Mouse (Mus musculus) limb, embryonic 10.5 days (tissue): ENCODE measurements around the gene Trpm3. TPM values are rescaled to one million over a fixed set of nuclear protein-coding genes. Genes with fewer than 3 reads are reported as not detected.

Experiments used
- DNase-seq: peaks from one replicate; pipeline ENCODE4 v3.0.0-alpha.2; 2017; ENCODE audit warnings: low spot score
- H3K27ac ChIP-seq: fragments of 300-500 bp; sonication (generic); 2 replicates; pipeline ENCODE4 v1.5.1; 2016; ENCODE audit warnings: mild to moderate bottlenecking
- H3K27me3 ChIP-seq: fragments of 300-500 bp; sonication (generic); 2 replicates; pipeline ENCODE4 v1.6.1; 2016; ENCODE audit warnings: low read depth, mild to moderate bottlenecking; ENCODE audit not compliant: poor library complexity, severe bottlenecking
- H3K36me3 ChIP-seq: fragments of 300-500 bp; sonication (generic); 2 replicates; pipeline ENCODE4 v1.6.1; 2016; ENCODE audit warnings: mild to moderate bottlenecking, moderate library complexity
- H3K4me1 ChIP-seq: fragments of 300-500 bp; sonication (generic); 2 replicates; pipeline ENCODE4 v1.6.1; 2016
- H3K4me3 ChIP-seq: fragments of 300-500 bp; sonication (generic); 2 replicates; pipeline ENCODE4 v1.5.1; 2016; ENCODE audit warnings: mild to moderate bottlenecking, moderate library complexity
- H3K9me3 ChIP-seq: fragments of 300-500 bp; sonication (generic); replicated peaks from 2 replicates; pipeline ENCODE4 v1.6.1; 2016; ENCODE audit warnings: mild to moderate bottlenecking
- WGBS: fragments of 180-500 bp; shearing (Covaris S2); methylation state at CpG from one replicate; pipeline ENCODE4 v1.1.7; 2016; 5-methylcytosine and 5-hydroxymethylcytosine counted together
- polyA plus RNA-seq: library from polyadenylated mRNA; unstranded; fragments of >200 nt; fragmentation: Nextera tagmentation; extraction: Ambion mirVana; gene quantifications from 2 replicates; pipeline ENCODE4 v1.2.1, GENCODE M21; 2016

The Trpm3 gene
- polyA plus RNA-seq, 1 experiment from 2014 or later: 0.93 TPM

DNA sequence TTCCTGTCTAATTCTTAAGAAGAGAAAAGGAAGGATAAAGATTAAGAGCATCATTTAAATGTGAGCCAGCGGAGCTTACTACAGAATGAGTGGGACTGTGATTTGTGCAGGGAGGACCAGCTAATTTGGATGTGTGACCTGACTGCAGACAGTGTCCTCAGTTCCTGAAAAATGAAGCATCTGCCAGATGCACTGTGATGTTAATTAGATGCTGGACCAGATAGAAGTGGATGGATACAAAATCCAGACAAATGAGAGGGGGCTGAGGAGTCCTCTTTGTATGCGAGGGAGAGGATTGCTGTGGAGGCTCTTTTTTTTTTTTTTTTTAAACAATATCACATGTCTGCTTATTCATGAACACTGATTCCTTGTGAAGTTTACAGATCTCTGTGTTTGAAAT is 83.7 kb downstream of the Trpm3 start:
- H3K9me3 ChIP-seq: no peaks in the 10 kb centered on the region
- 90% methylated on average over 2 of the region's 2 CpGs for WGBS
- no peak overlapping the region for H3K4me3 ChIP-seq
- H3K36me3 ChIP-seq: no peaks in the 10 kb centered on the region
- no peak for DNase-seq
- no peak overlapping the region for H3K27ac ChIP-seq
- H3K27me3 ChIP-seq: no peaks in the 10 kb centered on the region
- H3K4me1 ChIP-seq: no peaks in the 10 kb centered on the region

DNA sequence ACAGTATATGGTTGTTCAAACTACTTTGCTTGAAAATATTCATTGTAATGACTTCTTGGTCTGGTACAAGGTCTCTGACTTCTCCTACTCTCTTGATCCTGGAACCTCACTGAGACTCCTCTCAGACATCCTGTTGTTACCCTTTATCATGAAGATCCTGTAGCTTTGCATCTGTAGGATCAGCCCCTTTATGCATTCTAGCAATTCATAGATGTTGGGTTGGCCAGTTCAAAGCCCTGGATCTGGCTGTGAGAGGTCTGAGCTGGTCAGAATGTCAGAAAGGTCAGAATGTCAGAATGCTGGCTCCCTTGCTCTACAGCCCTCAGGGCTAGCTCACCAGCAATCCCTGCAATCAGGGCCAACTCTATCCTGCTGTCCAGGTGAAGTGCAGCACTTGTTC is 95.3 kb downstream of the Trpm3 start:
- no peaks in the 10 kb centered on the region for H3K4me1 ChIP-seq
- no peaks in the 10 kb centered on the region for H3K9me3 ChIP-seq
- no peak for DNase-seq
- no peaks in the 10 kb centered on the region for H3K27me3 ChIP-seq
- no peak overlapping the region for H3K27ac ChIP-seq
- H3K4me3 ChIP-seq: no peak overlapping the region
- H3K36me3 ChIP-seq: no peaks in the 10 kb centered on the region

GRCm38 (mm10) chr19:22249076-22249475 is 110.2 kb downstream of the Trpm3 start:
- H3K9me3 ChIP-seq: no peaks in the 10 kb centered on the region
- no peak overlapping the region for H3K27ac ChIP-seq
- no peak for DNase-seq
- H3K36me3 ChIP-seq: no peaks in the 10 kb centered on the region
- H3K4me3 ChIP-seq: no peak overlapping the region
- H3K27me3 ChIP-seq: no peaks in the 10 kb centered on the region
- no peaks in the 10 kb centered on the region for H3K4me1 ChIP-seq
- WGBS: 86% methylated on average over 6 of the region's 6 CpGs

DNA sequence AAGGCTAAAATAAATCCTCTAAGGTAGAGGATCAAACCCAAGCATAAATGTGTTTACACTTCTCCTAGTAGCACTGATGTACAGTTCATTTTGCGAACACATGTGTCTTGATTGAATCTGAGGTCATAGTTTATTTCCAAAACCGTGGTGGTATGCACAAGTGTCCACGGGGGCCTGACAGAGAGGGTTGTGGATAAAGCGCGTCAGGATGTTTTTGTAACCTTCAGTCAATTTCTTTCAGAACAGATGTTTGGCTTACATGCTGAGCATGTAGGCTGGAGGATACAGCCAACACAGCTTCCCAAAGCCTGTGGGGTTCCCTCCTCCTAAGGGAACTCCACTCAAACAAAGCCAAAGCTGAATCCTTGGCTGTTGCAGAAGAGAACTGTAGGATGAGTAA is 134.1 kb downstream of the Trpm3 start:
- H3K27ac ChIP-seq: no peak overlapping the region
- no peaks in the 10 kb centered on the region for H3K36me3 ChIP-seq
- no peak overlapping the region for H3K4me3 ChIP-seq
- 83% methylated on average over 5 of the region's 5 CpGs for WGBS
- H3K4me1 ChIP-seq: no peaks in the 10 kb centered on the region
- no peaks in the 10 kb centered on the region for H3K27me3 ChIP-seq
- no peaks in the 10 kb centered on the region for H3K9me3 ChIP-seq
- DNase-seq: no peak

- no peak overlapping the region for H3K27ac ChIP-seq
Measured at GRCm38 (mm10) chr19:22284651-22285050, 145.8 kb downstream of the Trpm3 start.

GRCm38 (mm10) chr19:22292671-22293070 is 153.8 kb downstream of the Trpm3 start:
- H3K36me3 ChIP-seq: no peaks in the 10 kb centered on the region
- H3K9me3 ChIP-seq: no peaks in the 10 kb centered on the region
- no peaks in the 10 kb centered on the region for H3K27me3 ChIP-seq
- H3K27ac ChIP-seq: no peak overlapping the region
- no peak overlapping the region for H3K4me3 ChIP-seq
- H3K4me1 ChIP-seq: no peaks in the 10 kb centered on the region
- no peak for DNase-seq
- 91% methylated on average over 6 of the region's 6 CpGs for WGBS

More at GRCm38 (mm10) chr19:22284651-22285050, 145.8 kb downstream of the Trpm3 start:
- 90% methylated on average over 3 of the region's 3 CpGs for WGBS
- Histone ChIP-seq H3K27me3 (no peaks in the 10 kb centered on the region), H3K4me3 (no peak overlapping the region), H3K4me1 (no peaks in the 10 kb centered on the region), H3K9me3 (no peaks in the 10 kb centered on the region), H3K36me3 (no peaks in the 10 kb centered on the region)
- DNase-seq: no peak

DNA sequence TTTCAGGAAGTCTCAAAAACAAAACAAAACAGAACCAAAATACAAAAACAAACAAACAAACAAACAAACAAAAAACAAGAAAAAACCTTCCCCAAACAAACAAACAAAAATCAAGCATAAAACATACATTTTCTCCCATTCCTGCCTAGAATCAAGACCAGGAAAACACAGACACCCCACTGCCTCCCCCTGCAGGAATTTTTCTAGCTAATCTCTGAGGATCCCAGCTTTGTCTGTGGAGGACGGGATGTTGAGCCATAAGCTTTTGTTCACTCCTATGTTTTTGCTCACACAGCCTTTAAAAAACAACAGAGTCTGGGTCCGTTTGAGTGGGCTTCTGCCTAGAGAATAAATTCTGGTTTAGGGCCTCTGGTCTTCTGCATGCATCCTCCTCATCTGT is 162.1 kb downstream of the Trpm3 start:
- Histone ChIP-seq H3K27ac (no peak overlapping the region), H3K27me3 (0 out of 2 replicates have a peak, but pooled peaks cover 7% of the 10 kb centered on the region), H3K4me1 (0 out of 2 replicates have a peak, but pooled peaks cover 3% of the 10 kb centered on the region), H3K9me3 (no peaks in the 10 kb centered on the region), H3K4me3 (no peak overlapping the region), H3K36me3 (no peaks in the 10 kb centered on the region)
- WGBS: 74% methylated on average over 2 of the region's 2 CpGs
- no peak for DNase-seq

- Histone ChIP-seq H3K4me1 (0 out of 2 replicates have a peak, but pooled peaks cover 3% of the 10 kb centered on the region), H3K27ac (no peak overlapping the region), H3K27me3 (0 out of 2 replicates have a peak, but pooled peaks cover 7% of the 10 kb centered on the region), H3K4me3 (no peak overlapping the region), H3K36me3 (no peaks in the 10 kb centered on the region), H3K9me3 (no peaks in the 10 kb centered on the region)
- WGBS: 18% methylated on average over 17 of the region's 17 CpGs
- no peak for DNase-seq
Measured at GRCm38 (mm10) chr19:22303021-22303951, 164.4 kb downstream of the Trpm3 start.

- Histone ChIP-seq H3K9me3 (no peaks in the 10 kb centered on the region), H3K4me1 (0 out of 2 replicates have a peak, but pooled peaks cover 3% of the 10 kb centered on the region), H3K27me3 (0 out of 2 replicates have a peak, but pooled peaks cover 7% of the 10 kb centered on the region), H3K27ac (no peak overlapping the region), H3K36me3 (no peaks in the 10 kb centered on the region), H3K4me3 (peak overlapping the region; percentile 42)
- DNase-seq: peak; percentile 84
- 3% methylated on average over 16 of the region's 18 CpGs for WGBS
Measured at GRCm38 (mm10) chr19:22303952-22304655, 165.3 kb downstream of the Trpm3 start.

GRCm38 (mm10) chr19:22308081-22308480 is 169.2 kb downstream of the Trpm3 start:
- no peak overlapping the region for H3K4me3 ChIP-seq
- 92% methylated on average over 2 of the region's 2 CpGs for WGBS
- 0 out of 2 replicates have a peak, but pooled peaks cover 6% of the 10 kb centered on the region for H3K27me3 ChIP-seq
- H3K9me3 ChIP-seq: no peaks in the 10 kb centered on the region
- DNase-seq: no peak
- no peaks in the 10 kb centered on the region for H3K36me3 ChIP-seq
- 0 out of 2 replicates have a peak, but pooled peaks cover 3% of the 10 kb centered on the region for H3K4me1 ChIP-seq
- H3K27ac ChIP-seq: no peak overlapping the region

DNA sequence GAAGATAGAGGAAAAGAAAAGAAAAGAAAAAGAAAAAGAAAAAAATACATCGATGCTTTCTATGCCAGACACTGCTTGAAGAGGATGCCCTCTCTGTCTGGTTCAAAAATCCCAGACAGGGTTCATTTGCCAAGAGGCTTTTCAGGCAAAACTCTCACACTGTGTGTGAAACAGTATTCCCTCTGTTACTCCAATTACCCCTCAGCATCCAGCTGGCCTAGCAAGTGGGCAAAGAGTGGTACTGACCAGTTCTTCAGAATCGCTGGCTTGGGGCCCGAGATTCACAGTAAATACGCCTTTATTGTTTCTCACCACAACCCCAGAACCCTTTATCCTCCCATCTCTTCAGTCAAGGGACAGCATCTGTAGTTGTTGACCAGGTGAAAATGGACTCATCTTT is 178.5 kb downstream of the Trpm3 start:
- H3K4me1 ChIP-seq: no peaks in the 10 kb centered on the region
- no peak for DNase-seq
- no peaks in the 10 kb centered on the region for H3K27me3 ChIP-seq
- H3K9me3 ChIP-seq: no peaks in the 10 kb centered on the region
- no peak overlapping the region for H3K4me3 ChIP-seq
- no peak overlapping the region for H3K27ac ChIP-seq
- H3K36me3 ChIP-seq: no peaks in the 10 kb centered on the region
- 93% methylated on average over 4 of the region's 4 CpGs for WGBS

- 87% methylated on average over 2 of the region's 2 CpGs for WGBS
- Histone ChIP-seq H3K4me3 (no peak overlapping the region), H3K27ac (no peak overlapping the region), H3K4me1 (no peaks in the 10 kb centered on the region), H3K27me3 (no peaks in the 10 kb centered on the region), H3K36me3 (no peaks in the 10 kb centered on the region), H3K9me3 (no peaks in the 10 kb centered on the region)
- DNase-seq: no peak
Measured at GRCm38 (mm10) chr19:22326813-22327212, 188.0 kb downstream of the Trpm3 start.

GRCm38 (mm10) chr19:22327226-22327625 is 188.4 kb downstream of the Trpm3 start:
- no peak overlapping the region for H3K4me3 ChIP-seq
- no peak overlapping the region for H3K27ac ChIP-seq
- H3K36me3 ChIP-seq: no peaks in the 10 kb centered on the region
- H3K4me1 ChIP-seq: no peaks in the 10 kb centered on the region
- H3K9me3 ChIP-seq: no peaks in the 10 kb centered on the region
- 78% methylated on average over 5 of the region's 5 CpGs for WGBS
- no peak for DNase-seq
- H3K27me3 ChIP-seq: no peaks in the 10 kb centered on the region
